Mouse (Mus musculus) thymus, adult 2 months (tissue): Measurements from ENCODE around the gene Ccdc169.

ENCODE experiments used
- CTCF ChIP-seq: fragments of 200-500 bp; IDR thresholded peaks from 2 replicates; pipeline ENCODE4 v1.5.1; 2012; ENCODE audit warnings: mild to moderate bottlenecking, control low read depth, low read length, moderate library complexity, borderline replicate concordance; ENCODE audit not compliant: control insufficient read depth, poor library complexity, insufficient read depth; ENCODE audit errors: extremely low read depth
- POLR2A ChIP-seq: fragments of 200-500 bp; IDR thresholded peaks from 2 replicates; pipeline ENCODE4 v1.6.1; 2012; ENCODE audit warnings: mild to moderate bottlenecking, low read length, control low read depth, moderate library complexity; ENCODE audit not compliant: control insufficient read depth, poor library complexity, insufficient read depth; ENCODE audit errors: extremely low read depth

DNA sequence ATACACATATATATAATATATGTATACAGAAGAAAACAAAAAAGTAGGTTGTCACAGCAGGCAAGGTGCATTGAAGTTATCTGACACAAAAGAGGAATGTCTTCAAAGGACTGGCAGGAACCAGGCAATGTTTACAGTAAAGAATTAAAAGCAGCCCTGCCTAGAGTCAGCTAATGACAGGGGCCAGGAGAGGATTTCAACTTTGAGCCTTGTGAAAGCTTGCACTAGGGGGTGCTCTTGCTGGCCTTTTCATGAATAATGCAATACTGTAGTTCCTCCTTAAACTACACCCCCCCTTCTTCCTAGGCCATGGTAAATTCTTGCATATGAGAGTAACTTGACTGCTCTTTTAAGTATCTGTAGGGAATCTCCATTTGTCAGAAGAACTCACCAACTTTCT, 36.0 kb upstream of the Ccdc169 start:
- TF ChIP-seq POLR2A: no peak
- no peak for TF ChIP-seq CTCF
